Mouse (Mus musculus): Measurements from ENCODE around the gene Megf8.
A peak's percentile ranks its signal among the peaks of the same experiment; 100 is the strongest.

The Megf8 gene

GRCm38 (mm10) chr7:25339329-25339728, 22.4 kb downstream of the Megf8 start:
- no peak for DNase-seq (ENCODE audit: low spot score)

- peak; percentile 41 for DNase-seq (ENCODE audit: low spot score)
Measured at GRCm38 (mm10) chr7:25341000-25341784, 24.2 kb downstream of the Megf8 start.

GRCm38 (mm10) chr7:25348861-25349260, 31.9 kb downstream of the Megf8 start:
- no peak for DNase-seq (ENCODE audit: low spot score)

GRCm38 (mm10) chr7:25358721-25359206, 41.8 kb downstream of the Megf8 start:
- no peak for DNase-seq (ENCODE audit: low spot score)

- DNase-seq (ENCODE audit: low spot score): no peak
Measured at GRCm38 (mm10) chr7:25363151-25363550, 46.2 kb downstream of the Megf8 start.

GRCm38 (mm10) chr7:25363632-25364031, 46.7 kb downstream of the Megf8 start:
- no peak for DNase-seq (ENCODE audit: low spot score)

GRCm38 (mm10) chr7:25365937-25366625, 49.1 kb downstream of the Megf8 start:
- DNase-seq (ENCODE audit: low spot score): no peak

GRCm38 (mm10) chr7:25367632-25368293, 50.8 kb downstream of the Megf8 start:
- no peak for DNase-seq (ENCODE audit: low spot score)

GRCm38 (mm10) chr7:25368333-25368732, 51.4 kb downstream of the Megf8 start:
- DNase-seq (ENCODE audit: low spot score): no peak

- no peak for DNase-seq (ENCODE audit: low spot score)
Measured at GRCm38 (mm10) chr7:25369058-25369749, 52.2 kb downstream of the Megf8 start, which contains the start of gene Cnfn. Cnfn (minus strand) TSS chr7:25369724.

- no peak for DNase-seq (ENCODE audit: low spot score)
Measured at GRCm38 (mm10) chr7:25372441-25372840, 55.5 kb downstream of the Megf8 start.

GRCm38 (mm10) chr7:25376556-25376955, 59.6 kb downstream of the Megf8 start:
- peak; percentile 92 for DNase-seq (ENCODE audit: low spot score)

GRCm38 (mm10) chr7:25377100-25377700, 60.2 kb downstream of the Megf8 start:
- no peak for DNase-seq (ENCODE audit: low spot score)

GRCm38 (mm10) chr7:25378181-25379100, 61.5 kb downstream of the Megf8 start:
- DNase-seq (ENCODE audit: low spot score): no peak

GRCm38 (mm10) chr7:25379551-25380351, 62.8 kb downstream of the Megf8 start:
- no peak for DNase-seq (ENCODE audit: low spot score)

GRCm38 (mm10) chr7:25380392-25381283, 63.7 kb downstream of the Megf8 start:
- DNase-seq (ENCODE audit: low spot score): no peak

GRCm38 (mm10) chr7:25381284-25381680, 64.3 kb downstream of the Megf8 start:
- DNase-seq (ENCODE audit: low spot score): no peak

GRCm38 (mm10) chr7:25382541-25382940, 65.6 kb downstream of the Megf8 start:
- DNase-seq (ENCODE audit: low spot score): no peak

GRCm38 (mm10) chr7:25383385-25383784, 66.4 kb downstream of the Megf8 start:
- no peak for DNase-seq (ENCODE audit: low spot score)

Data from layer of hippocampus, adult 11-12 months (tissue).